ENCODE assay signal across 24 mouse cellular contexts in genomic region chr7:48864199-48864598, GRCm38 (mm10). TPM values are rescaled to one million over a fixed set of nuclear protein-coding genes. Genes with fewer than 3 reads are reported as not detected.
DNase-seq lines count a peak whose midpoint lies in the region; ATAC-seq and TF ChIP-seq lines count a peak whose summit lies in the region.
"Had no signal": no experiment of that assay in that cellular context is flagged by ENCODE, and none has a peak within 500 bp of the region (broad histone marks: within the 10 kb centered on the region; RNA-seq: fewer than 3 reads in every experiment).

No protein-coding gene starts in this region.

- H3K9me3 ChIP-seq in liver, embryonic 14.5 days (ENCODE audit: control insufficient read depth, low read length), result no peaks in the 10 kb centered on the region
- no peaks in the 10 kb centered on the region for H3K9me3 ChIP-seq in liver, embryonic 11.5 days (ENCODE audit: control insufficient read depth, low read length)
- H3K9me3 ChIP-seq in lung, embryonic 14.5 days (ENCODE audit: low read depth, low read length), result no peaks in the 10 kb centered on the region
- H3K9me3 ChIP-seq in MEL (replicated peaks; ENCODE audit: insufficient read depth, low read length), result no peaks in the 10 kb centered on the region
- H3K9me3 ChIP-seq: embryonic facial prominence, embryonic 10.5 days; embryonic facial prominence, embryonic 12.5 days; forebrain, embryonic 13.5 days; forebrain, embryonic 15.5 days had no signal

- no peak for TF ChIP-seq EP300 in liver, embryonic 14.5 days (IDR thresholded peaks at IDR 0.05; ENCODE audit: low read depth)
- TF ChIP-seq EP300 in MEL (IDR thresholded peaks at IDR 0.05; ENCODE audit: low read depth in 1 of 2, low read length in 2 of 2), result no peak

- ATAC-seq in liver, embryonic 14.5 days (ENCODE audit: insufficient read depth), result 0 out of 2 replicates have a peak, but pooled peaks have one; percentile 11
- no peak for ATAC-seq in liver, embryonic 11.5 days (replicated peaks; ENCODE audit: low FRiP score)
- peak; percentile 32; the same call in 1 of the 2 replicates for ATAC-seq in lung, embryonic 14.5 days (ENCODE audit: insufficient read depth)
- ATAC-seq: activated CD4-positive, CD25-positive, alpha-beta regulatory T cell, adult 4 months; forebrain, embryonic 13.5 days; forebrain, embryonic 15.5 days; forebrain, postnatal 0 days; Patski had no signal

- H3K4me3 ChIP-seq in liver, embryonic 14.5 days (ENCODE audit: insufficient read depth in 1 of 2, low read depth in 2 of 2, low read length in 2 of 2), result no peak overlapping the region
- H3K4me3 ChIP-seq in liver, embryonic 11.5 days (ENCODE audit: low read depth, low read length), result no peak overlapping the region
- no peak overlapping the region for H3K4me3 ChIP-seq in lung, embryonic 14.5 days (ENCODE audit: low read depth, low read length)
- H3K4me3 ChIP-seq in MEL (ENCODE audit: control insufficient read depth in 1 of 2, insufficient read depth in 1 of 2, low read depth in 2 of 2, low read length in 2 of 2), result no peak overlapping the region; a peak in 1 of 4 replicates
- H3K4me3 ChIP-seq: embryonic facial prominence, embryonic 10.5 days; embryonic facial prominence, embryonic 12.5 days; forebrain, embryonic 13.5 days; forebrain, embryonic 15.5 days had no signal

- H3K9ac ChIP-seq in liver, embryonic 14.5 days (replicated peaks), result no peak overlapping the region
- H3K9ac ChIP-seq in liver, embryonic 11.5 days (ENCODE audit: low read depth, low read length), result no peak overlapping the region
- H3K9ac ChIP-seq in lung, embryonic 14.5 days, result no peak overlapping the region
- H3K9ac ChIP-seq in MEL (ENCODE audit: control insufficient read depth, low read depth, low read length, poor library complexity, severe bottlenecking), result no peak overlapping the region
- H3K9ac ChIP-seq: embryonic facial prominence, embryonic 12.5 days; forebrain, embryonic 13.5 days; forebrain, embryonic 15.5 days; forebrain, postnatal 0 days had no signal

- H3K4me2 ChIP-seq in liver, embryonic 14.5 days (ENCODE audit: low read depth), result no peak overlapping the region
- no peak overlapping the region for H3K4me2 ChIP-seq in liver, embryonic 11.5 days
- H3K4me2 ChIP-seq in lung, embryonic 14.5 days, result no peak overlapping the region
- H3K4me2 ChIP-seq: embryonic facial prominence, embryonic 12.5 days; forebrain, embryonic 13.5 days; forebrain, embryonic 15.5 days had no signal

- H3K36me3 ChIP-seq in liver, embryonic 14.5 days (replicated peaks; ENCODE audit: control insufficient read depth, insufficient read depth, low read depth), result peaks cover 44% of the 10 kb centered on the region
- H3K36me3 ChIP-seq in liver, embryonic 11.5 days (ENCODE audit: control insufficient read depth, insufficient read depth, low read length), result peaks cover 29% of the 10 kb centered on the region
- H3K36me3 ChIP-seq in lung, embryonic 14.5 days (ENCODE audit: insufficient read depth), result peaks cover 50% of the 10 kb centered on the region
- H3K36me3 ChIP-seq in MEL (ENCODE audit: control insufficient read depth in 1 of 2, insufficient read depth in 2 of 2, low read length in 2 of 2), result peaks cover 17 to 54% of the 10 kb centered on the region in 2 experiments

- peaks cover 0 to 8% of the 10 kb centered on the region in 2 experiments; a peak in 3 of 4 replicates for H3K4me1 ChIP-seq in liver, embryonic 14.5 days (replicated peaks; ENCODE audit: control insufficient read depth in 2 of 2, insufficient read depth in 2 of 2, low read length in 1 of 2)
- H3K4me1 ChIP-seq in liver, embryonic 11.5 days (replicated peaks; ENCODE audit: control insufficient read depth, insufficient read depth, low read length), result peaks cover 4% of the 10 kb centered on the region; the same call in 1 of the 2 replicates
- H3K4me1 ChIP-seq in lung, embryonic 14.5 days (ENCODE audit: insufficient read depth), result no peaks in the 10 kb centered on the region
- peaks cover 51 to 56% of the 10 kb centered on the region in 2 experiments for H3K4me1 ChIP-seq in MEL (ENCODE audit: control insufficient read depth in 1 of 2, insufficient read depth in 2 of 2, low read length in 2 of 2)
- H3K4me1 ChIP-seq: embryonic facial prominence, embryonic 10.5 days; embryonic facial prominence, embryonic 12.5 days; forebrain, embryonic 13.5 days; forebrain, embryonic 15.5 days had no signal

- no peak overlapping the region for H3K27ac ChIP-seq in liver, embryonic 14.5 days
- no peak overlapping the region for H3K27ac ChIP-seq in liver, embryonic 11.5 days (ENCODE audit: low read depth, low read length)
- no peak overlapping the region for H3K27ac ChIP-seq in lung, embryonic 14.5 days (ENCODE audit: low read depth)
- peak overlapping the region; percentile 88 for H3K27ac ChIP-seq in MEL (ENCODE audit: control insufficient read depth, low read depth, low read length)
- H3K27ac ChIP-seq: embryonic facial prominence, embryonic 10.5 days; embryonic facial prominence, embryonic 12.5 days; forebrain, embryonic 13.5 days; forebrain, embryonic 15.5 days had no signal

- H3K27me3 ChIP-seq in liver, embryonic 14.5 days (ENCODE audit: control insufficient read depth, insufficient read depth, low read length), result no peaks in the 10 kb centered on the region
- H3K27me3 ChIP-seq in liver, embryonic 11.5 days (replicated peaks; ENCODE audit: control insufficient read depth, insufficient read depth, low read length), result no peaks in the 10 kb centered on the region
- H3K27me3 ChIP-seq in lung, embryonic 14.5 days (ENCODE audit: insufficient read depth, low read length), result no peaks in the 10 kb centered on the region
- no peaks in the 10 kb centered on the region for H3K27me3 ChIP-seq in MEL (ENCODE audit: control insufficient read depth in 1 of 2, insufficient read depth in 2 of 2, low read length in 2 of 2)
- H3K27me3 ChIP-seq: embryonic facial prominence, embryonic 12.5 days; forebrain, embryonic 13.5 days; forebrain, embryonic 15.5 days; Patski had no signal

- TF ChIP-seq RAD21 in MEL (IDR thresholded peaks at IDR 0.05; ENCODE audit: low read depth, low read length), result no peak

- DNase-seq in liver, embryonic 14.5 days (ENCODE audit: low read depth in 3 of 3, low spot score in 3 of 3), result no peak
- no peak for DNase-seq in liver, embryonic 11.5 days (ENCODE audit: low spot score)
- no peak for DNase-seq in lung, embryonic 14.5 days
- DNase-seq in lung, postnatal 10 days, result no peak
- DNase-seq in MEL (ENCODE audit: low read depth, low spot score), result no peak
- DNase-seq in right cerebral cortex, postnatal 25 days, result no peak
- DNase-seq in B cell, adult 2 months, result no peak
- DNase-seq: adrenal gland, adult 8-10 months; adrenal gland, postnatal 14 days; adrenal gland, postnatal 36 days; cerebellum, adult 11-12 months; cerebellum, adult 2 months; cerebellum, adult 9-10 months; cerebellum, postnatal 10 days; cerebellum, postnatal 25 days; forebrain, postnatal 0 days had no signal

- TF ChIP-seq POLR2A in MEL (IDR thresholded peaks at IDR 0.05; ENCODE audit: control insufficient read depth in 1 of 2, insufficient read depth in 1 of 2, low read depth in 1 of 2, low read length in 2 of 2, poor library complexity in 1 of 2), result no peak

- TF ChIP-seq CTCF in liver, embryonic 14.5 days (IDR thresholded peaks at IDR 0.05; ENCODE audit: low read depth), result no peak
- no peak for TF ChIP-seq CTCF in lung, embryonic 14.5 days (IDR thresholded peaks at IDR 0.05; ENCODE audit: low read depth)
- no peak for TF ChIP-seq CTCF in MEL (IDR thresholded peaks at IDR 0.05 in 2 of 3, conservative IDR thresholded peaks at IDR 0.05 in 1 of 3; ENCODE audit: control insufficient read depth in 1 of 3, insufficient read depth in 1 of 3, low read depth in 2 of 3, low read length in 3 of 3, poor library complexity in 1 of 3, severe bottlenecking in 1 of 3)

- H3K79me2 ChIP-seq in MEL (ENCODE audit: control insufficient read depth, insufficient read depth, low read length, poor library complexity), result no peaks in the 10 kb centered on the region

TF ChIP-seq in MEL, 35 proteins besides CTCF, POLR2A, EP300 and RAD21:
- TF ChIP-seq BHLHE40 (IDR thresholded peaks at IDR 0.05; ENCODE audit: borderline replicate concordance, low read depth, low read length) (0 out of 2 replicates have a peak, but pooled peaks have one; percentile 4), ZNF384 (IDR thresholded peaks at IDR 0.05; ENCODE audit: low read depth, low read length) (peak; percentile 51; the same call in 1 of the 2 replicates), MYB (IDR thresholded peaks at IDR 0.05; ENCODE audit: low read depth, low read length) (no peak), MAFK (IDR thresholded peaks at IDR 0.05; ENCODE audit: borderline replicate concordance, low read depth, low read length) (peak; percentile 78; the same call in 1 of the 2 replicates), ELF1 (IDR thresholded peaks at IDR 0.05; ENCODE audit: low read depth, low read length) (no peak)
TF ChIP-seq in MEL: peak in this region for 3.

RNA-seq across cellular contexts. Expression of gene Csrp3, which starts 16.4 kb away (rescaled TPM):
- polyA plus RNA-seq in liver, embryonic 14.5 days (2012; rRNA removed), result 0.07 TPM in 1 of 2 replicates, not detected in the other
- 0.30 TPM in 1 of 2 replicates, not detected in the other for polyA plus RNA-seq in liver, embryonic 14.5 days (2014; fragmentation: Nextera tagmentation; extraction: Ambion mirVana)
- 5.1 and 14.4 TPM in 2 replicates for polyA plus RNA-seq in liver, embryonic 11.5 days (2014; fragmentation: Nextera tagmentation; extraction: Ambion mirVana)
- 1.9 and 31.7 TPM in 2 replicates for polyA plus RNA-seq in lung, embryonic 14.5 days (2014; fragmentation: Nextera tagmentation; extraction: Ambion mirVana)
- 0.81 TPM in 1 of 2 replicates, not detected in the other for total RNA-seq in MEL (2012; rRNA removed)
- polyA plus RNA-seq in MEL (2012; ENCODE audit: insufficient read depth in 1 of 2, insufficient read length in 2 of 2, low read depth in 1 of 2, low replicate concordance in 2 of 2, missing spikeins in 1 of 2), result under 1 TPM in 1 of 2 experiments, not detected in 1; 0.17 TPM
- total RNA-seq: adrenal gland, adult 8-10 months; adrenal gland, postnatal 36 days; forebrain, postnatal 0 days had no signal
- polyA plus RNA-seq: activated CD4-positive, CD25-positive, alpha-beta regulatory T cell, adult 4 months; cerebellum, adult 2 months; cortical plate, adult 2 months; forebrain, embryonic 11.5 days; forebrain, embryonic 13.5 days; forebrain, postnatal 0 days; Patski had no signal

RNA-seq across cellular contexts. Expression of gene E2f8, which starts 17.2 kb away (rescaled TPM):
- polyA plus RNA-seq in liver, embryonic 14.5 days (2012; rRNA removed), result 23.6 and 25.9 TPM in 2 replicates
- 28.2 and 32.0 TPM in 2 replicates for polyA plus RNA-seq in liver, embryonic 14.5 days (2014; fragmentation: Nextera tagmentation; extraction: Ambion mirVana)
- 37.2 and 37.8 TPM in 2 replicates for polyA plus RNA-seq in liver, embryonic 11.5 days (2014; fragmentation: Nextera tagmentation; extraction: Ambion mirVana)
- 26.0 and 27.8 TPM in 2 replicates for polyA plus RNA-seq in lung, embryonic 14.5 days (2014; fragmentation: Nextera tagmentation; extraction: Ambion mirVana)
- 8.9 and 9.7 TPM in 2 replicates for total RNA-seq in MEL (2012; rRNA removed)
- 10 to 100 TPM; 39.3 to 49.4 TPM for polyA plus RNA-seq in MEL (2012; ENCODE audit: insufficient read depth in 1 of 2, insufficient read length in 2 of 2, low read depth in 1 of 2, low replicate concordance in 2 of 2, missing spikeins in 1 of 2)

RNA-seq across cellular contexts. Expression of gene Nav2, which starts 44.3 kb away (rescaled TPM):
- 1.3 and 1.5 TPM in 2 replicates for polyA plus RNA-seq in liver, embryonic 14.5 days (2012; rRNA removed)
- 1.6 and 2.0 TPM in 2 replicates for polyA plus RNA-seq in liver, embryonic 14.5 days (2014; fragmentation: Nextera tagmentation; extraction: Ambion mirVana)
- 6.2 TPM in 2 replicates for polyA plus RNA-seq in liver, embryonic 11.5 days (2014; fragmentation: Nextera tagmentation; extraction: Ambion mirVana)
- polyA plus RNA-seq in lung, embryonic 14.5 days (2014; fragmentation: Nextera tagmentation; extraction: Ambion mirVana), result 19.7 and 20.2 TPM in 2 replicates
- 2.0 and 2.2 TPM in 2 replicates for total RNA-seq in MEL (2012; rRNA removed)
- 1 to 10 TPM in 1 of 2 experiments, not detected in 1; 2.7 TPM for polyA plus RNA-seq in MEL (2012; ENCODE audit: insufficient read depth in 1 of 2, insufficient read length in 2 of 2, low read depth in 1 of 2, low replicate concordance in 2 of 2, missing spikeins in 1 of 2)
